Mouse (Mus musculus) heart, adult 11 months (tissue): ENCODE measurements around the gene Clps.

Experiments used
- DNase-seq: peaks from one replicate; pipeline ENCODE4 v3.0.0; 2022

Clps gene

DNA sequence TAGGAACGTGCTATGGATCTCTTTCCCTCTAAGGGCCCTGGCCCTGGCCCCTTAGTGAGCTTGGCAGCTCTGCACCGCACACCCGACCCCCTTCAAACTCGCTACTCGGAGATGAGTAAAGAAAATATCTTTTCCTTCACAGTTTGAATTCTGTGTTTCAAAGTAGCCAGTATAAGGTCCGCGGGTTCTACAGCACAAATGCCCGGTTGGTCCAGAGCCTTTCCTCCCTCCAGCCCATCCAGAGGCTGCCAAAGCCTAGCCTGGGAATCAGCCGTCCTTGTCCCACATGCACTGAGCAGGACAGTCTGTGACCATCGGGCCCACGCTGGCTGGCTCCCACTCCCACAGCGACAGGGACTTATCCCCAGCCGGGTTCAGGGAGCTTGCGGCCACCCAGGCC, 11.5 kb downstream of the Clps start, which contains the start of gene Clpsl2:
Gene Clpsl2 (plus strand): TSS at position 301 of the 400 bp plus-strand sequence.
- DNase-seq, result no peak

DNA sequence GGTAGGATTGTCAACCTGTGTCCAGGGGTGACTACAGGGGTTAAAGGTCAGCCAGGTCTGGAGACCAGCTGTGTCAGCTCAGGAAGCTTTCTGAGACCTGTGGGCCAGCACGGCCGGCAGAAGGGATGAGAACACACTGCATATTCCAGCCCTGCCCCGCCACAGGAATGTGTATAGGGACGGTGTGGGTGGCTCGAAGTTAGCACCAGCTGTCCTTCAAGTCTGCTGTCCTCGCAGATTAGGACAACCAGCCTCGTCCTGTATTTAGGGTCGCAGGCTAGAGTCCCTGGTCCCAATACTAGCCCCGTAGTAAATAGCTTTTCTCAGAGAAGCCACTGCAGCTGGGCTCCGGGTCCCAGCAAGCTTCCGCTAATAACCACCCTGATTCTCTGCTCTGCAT, 12.0 kb downstream of the Clps start:
- no peak for DNase-seq

- DNase-seq, result no peak
These were observed 13.6 kb downstream of the Clps start for GRCm38 (mm10) chr17:28546925-28547324.

DNA sequence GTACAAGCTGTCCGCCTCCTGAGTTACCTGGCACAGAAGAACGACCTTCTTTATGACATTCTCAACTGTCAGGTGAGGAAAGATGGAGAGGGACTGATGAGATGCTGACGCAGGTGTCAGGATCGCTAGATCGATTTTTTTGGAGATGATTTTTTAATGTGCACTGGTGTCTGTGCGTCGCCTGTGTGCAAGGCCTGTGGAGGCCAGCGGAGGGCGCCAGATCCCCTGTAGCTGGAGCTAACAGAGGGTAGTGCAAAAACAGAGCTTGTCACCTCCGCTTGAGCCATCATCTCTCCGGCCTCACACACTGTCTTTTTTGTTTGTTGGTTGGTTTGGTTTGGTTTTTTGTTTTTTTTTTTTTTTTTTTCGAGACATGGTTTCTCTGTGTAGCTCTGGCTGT, 22.7 kb downstream of the Clps start:
- DNase-seq, result no peak

GRCm38 (mm10) chr17:28533327-28533726, 27.2 kb downstream of the Clps start:
- no peak for DNase-seq

DNA sequence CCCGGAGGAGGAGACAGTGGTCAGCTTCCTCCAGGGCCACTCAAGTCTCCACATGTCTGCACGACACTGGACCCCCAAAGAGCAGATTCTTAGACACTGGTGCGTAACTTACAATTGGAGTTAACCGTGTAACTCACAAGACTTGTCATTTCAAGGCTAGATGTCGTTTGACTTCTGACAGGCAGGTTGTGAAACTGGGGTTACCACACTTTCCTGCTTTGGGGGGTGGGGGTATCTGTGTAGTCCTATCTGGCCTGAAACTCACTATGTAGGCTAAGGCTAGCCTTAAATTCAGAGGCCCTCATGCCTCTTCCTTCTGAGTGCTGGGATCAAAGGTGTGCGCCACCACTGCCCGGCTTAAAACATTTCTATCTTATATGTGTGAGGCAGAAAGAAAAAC, 28.0 kb downstream of the Clps start:
- no peak for DNase-seq

GRCm38 (mm10) chr17:28531946-28532345, 28.6 kb downstream of the Clps start:
- no peak for DNase-seq

GRCm38 (mm10) chr17:28530506-28530905, 30.1 kb downstream of the Clps start, which contains the start of gene Armc12:
Gene Armc12 (plus strand): TSS chr17:28530806.
- no peak for DNase-seq

DNA sequence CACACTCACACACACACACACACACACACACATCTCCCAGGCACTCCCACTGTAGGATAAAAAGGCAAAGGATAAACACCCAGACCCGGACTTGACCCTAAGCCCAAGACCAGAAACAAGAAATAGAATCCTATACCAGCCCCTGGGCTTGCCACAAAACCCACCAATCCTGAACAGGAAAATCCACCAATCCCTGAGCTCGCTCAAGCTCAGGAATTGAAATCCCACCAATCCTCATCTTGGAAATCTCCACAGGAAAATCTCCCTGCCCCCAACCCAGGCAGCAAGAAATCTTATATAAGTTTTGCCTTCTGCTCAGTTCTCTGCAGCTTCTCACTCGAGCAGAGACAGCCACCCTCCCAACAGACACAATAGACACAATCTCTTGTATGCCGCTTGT, 31.4 kb downstream of the Clps start:
- no peak for DNase-seq

GRCm38 (mm10) chr17:28528043-28528351, 32.6 kb downstream of the Clps start:
- DNase-seq, result peak; percentile 98

DNA sequence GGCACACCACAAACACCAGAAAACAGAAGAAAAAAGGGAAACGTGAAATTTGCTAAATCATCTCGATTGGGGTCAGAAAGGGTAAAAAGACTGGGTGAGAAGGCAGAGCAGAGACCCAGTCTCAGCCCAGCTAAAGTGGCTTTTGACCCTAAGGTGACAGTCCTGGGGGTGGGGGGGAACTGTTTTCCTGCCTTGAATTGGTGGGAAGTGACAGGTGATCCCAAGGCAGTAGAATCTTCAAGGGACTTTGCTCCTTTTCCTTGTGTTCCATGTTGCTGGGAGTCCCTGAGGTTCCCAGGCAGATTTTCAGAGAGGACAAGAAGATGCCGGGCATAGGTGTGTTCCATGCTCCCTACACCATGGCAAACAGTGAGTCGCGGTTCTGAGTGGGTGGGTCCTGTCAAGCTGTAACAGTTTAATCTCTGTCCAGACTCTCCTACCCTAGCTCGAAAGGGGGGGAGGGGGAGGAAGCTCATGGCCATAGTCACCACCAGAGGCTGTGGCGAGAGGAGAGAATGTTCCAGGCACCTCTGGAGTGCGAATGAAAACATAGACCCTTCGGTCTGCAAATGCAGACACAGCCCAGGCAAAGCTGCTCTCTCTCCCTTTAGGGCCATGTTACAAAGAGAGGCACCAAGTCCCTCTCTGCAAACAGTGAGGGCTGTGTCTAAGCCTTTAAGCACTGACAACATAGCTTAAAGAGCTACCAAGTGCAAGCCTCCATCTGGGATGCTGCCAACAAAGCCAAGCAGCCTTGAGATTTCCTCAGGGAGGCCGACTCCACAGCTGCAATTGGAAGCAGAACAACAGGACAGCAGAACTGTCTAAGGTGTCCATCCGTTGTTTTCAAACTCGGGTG, 33.2 kb downstream of the Clps start:
- peak; percentile 94 for DNase-seq

- DNase-seq, result no peak
These were observed 35.6 kb downstream of the Clps start for GRCm38 (mm10) chr17:28524831-28525430.

DNA sequence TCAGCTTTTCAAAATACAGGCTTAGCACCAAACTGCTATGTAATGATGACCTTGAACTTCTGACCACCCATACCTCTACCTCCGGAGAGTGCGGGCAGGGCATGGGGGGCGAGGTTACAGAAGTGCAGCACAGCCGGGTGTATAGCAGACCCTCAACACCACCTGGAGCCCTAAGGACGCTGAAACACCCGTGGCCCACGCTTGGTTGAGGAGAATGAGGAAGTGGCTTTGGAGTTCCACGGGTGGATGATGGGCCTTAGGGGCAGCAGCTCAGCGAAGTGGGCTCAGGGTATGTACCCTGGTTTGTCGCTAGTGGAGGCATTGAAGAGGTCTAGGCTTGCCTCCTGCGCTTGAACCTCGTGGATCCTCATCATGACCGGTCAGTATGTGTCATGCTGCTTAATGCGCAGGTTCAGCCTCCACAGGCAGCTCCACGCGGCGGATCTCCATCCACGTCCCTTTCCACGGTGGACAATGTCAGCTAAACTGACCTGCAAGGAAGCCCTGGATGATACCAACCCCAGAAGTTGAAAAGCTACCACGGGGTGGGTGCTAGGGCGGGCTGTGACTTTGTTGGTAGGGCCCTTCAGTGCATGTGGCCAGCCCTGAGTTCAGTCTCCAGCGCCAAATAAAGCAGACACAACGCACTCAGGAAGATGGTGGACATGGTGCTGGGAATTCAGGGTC, 36.4 kb downstream of the Clps start:
- peak; percentile 97 for DNase-seq

- no peak for DNase-seq
These were observed 37.1 kb downstream of the Clps start for GRCm38 (mm10) chr17:28523355-28524008.

- DNase-seq, result peak; percentile 100
These were observed 37.8 kb downstream of the Clps start for GRCm38 (mm10) chr17:28522623-28523354.

DNA sequence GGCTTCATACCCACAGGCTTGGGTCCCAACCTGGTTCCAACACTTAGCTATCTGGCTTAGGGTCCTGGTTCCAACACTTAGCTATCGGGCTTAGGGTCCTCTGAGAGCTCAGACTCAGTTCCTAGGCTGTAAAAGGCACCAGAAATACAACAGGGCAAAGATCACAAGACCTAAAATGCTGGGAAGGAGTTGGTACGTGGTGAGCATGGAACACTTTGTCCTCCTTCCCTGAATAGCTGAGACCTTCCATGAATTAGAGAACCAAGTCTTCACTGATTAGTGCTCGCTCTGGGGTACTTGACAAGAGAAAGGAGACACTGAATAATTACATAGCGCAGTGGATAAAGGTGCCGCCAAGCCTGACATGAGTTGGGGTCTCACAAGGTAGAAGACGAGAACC, 38.6 kb downstream of the Clps start:
- no peak for DNase-seq

- peak; percentile 91 for DNase-seq
These were observed 39.4 kb downstream of the Clps start for GRCm38 (mm10) chr17:28521071-28521726.

- peak; percentile 92 for DNase-seq
These were observed 40.0 kb downstream of the Clps start for GRCm38 (mm10) chr17:28520561-28520960.

- DNase-seq, result peak; percentile 92
These were observed 40.7 kb downstream of the Clps start for GRCm38 (mm10) chr17:28519827-28520226.

DNA sequence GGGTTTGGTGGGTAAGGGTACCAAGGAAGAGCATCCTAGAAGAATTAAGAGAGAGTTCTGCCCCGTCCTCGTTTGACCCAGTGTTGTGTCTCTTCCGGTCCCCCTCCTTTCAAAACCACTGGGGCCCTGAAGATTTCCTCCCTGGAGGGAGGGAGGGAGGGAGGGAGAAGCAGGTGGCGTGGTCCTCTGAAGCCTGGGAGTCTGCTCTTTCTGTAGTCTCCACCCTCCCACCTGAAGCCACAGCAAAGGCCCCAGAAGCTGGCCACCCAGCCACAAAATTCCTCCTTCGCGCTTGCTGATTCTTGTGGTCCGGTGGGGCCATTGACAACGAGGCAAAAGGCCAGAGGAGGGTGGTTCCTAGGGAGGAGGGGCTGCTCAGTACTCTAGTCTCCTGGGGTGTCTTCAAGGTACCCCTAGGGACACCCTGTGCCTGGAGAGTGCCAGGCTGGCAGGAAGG, 41.9 kb downstream of the Clps start:
- DNase-seq, result peak; percentile 98

- peak; percentile 100 for DNase-seq
These were observed 42.5 kb downstream of the Clps start for GRCm38 (mm10) chr17:28517956-28518614.
